Mouse (Mus musculus) brain, embryonic 14.5 days (tissue): ENCODE results near the gene Ost4.

Source experiments
- CTCF ChIP-seq: fragments of 200-500 bp; IDR thresholded peaks from 2 replicates; pipeline ENCODE4 v1.5.1; 2012; ENCODE audit warnings: inconsistent platforms, mild to moderate bottlenecking, moderate library complexity, borderline replicate concordance; ENCODE audit not compliant: insufficient read depth, insufficient read length; ENCODE audit errors: extremely low read depth
- POLR2A ChIP-seq: fragments of 200-500 bp; IDR thresholded peaks from 2 replicates; pipeline ENCODE4 v1.6.1; 2012; ENCODE audit warnings: mild to moderate bottlenecking, inconsistent platforms, borderline replicate concordance; ENCODE audit not compliant: poor library complexity, insufficient read depth, insufficient read length, severe bottlenecking; ENCODE audit errors: extremely low read depth

GRCm38 (mm10) chr5:30909300-30909659 is 1.7 kb upstream of the Ost4 start:
- TF ChIP-seq POLR2A (no peak), CTCF (no peak)
